Mouse (Mus musculus) liver, postnatal 0 days (tissue): ENCODE data around the gene Gm10065. TPM values are rescaled to one million over a fixed set of nuclear protein-coding genes. Genes with fewer than 3 reads are reported as not detected.

Experiments
- ATAC-seq: fragments of 200-750 bp; cut with Nextera tagmentation; 2 replicates; pipeline ENCODE4 v1.8.0; 2017; ENCODE audit warnings: mild to moderate bottlenecking, moderate library complexity
- DNase-seq: peaks from one replicate; pipeline ENCODE4 v3.0.0-alpha.2; 2016
- H3K27ac ChIP-seq: fragments of 300-500 bp; sonication (generic); 2 replicates; pipeline ENCODE4 v1.5.1; 2014; ENCODE audit warnings: antibody characterized with exemption, moderate library complexity, mild to moderate bottlenecking, low read depth
- H3K27me3 ChIP-seq: fragments of 300-500 bp; sonication (generic); 2 replicates; pipeline ENCODE4 v1.6.1; 2014; ENCODE audit warnings: low read length, control low read depth, mixed read lengths; ENCODE audit not compliant: insufficient read depth
- H3K36me3 ChIP-seq: fragments of 300-500 bp; sonication (generic); replicated peaks from 2 replicates; pipeline ENCODE4 v1.6.1; 2014; ENCODE audit warnings: mild to moderate bottlenecking, control low read depth, low read length, moderate library complexity, mixed read lengths; ENCODE audit not compliant: insufficient read depth
- H3K4me1 ChIP-seq: fragments of 300-500 bp; sonication (generic); 2 replicates; pipeline ENCODE4 v1.6.1; 2014; ENCODE audit warnings: antibody characterized with exemption, mild to moderate bottlenecking, control low read depth; ENCODE audit not compliant: insufficient read depth
- H3K4me2 ChIP-seq: fragments of 300-500 bp; sonication (generic); 2 replicates; pipeline ENCODE4 v1.6.1; 2014; ENCODE audit warnings: low read depth, mild to moderate bottlenecking, low read length, moderate library complexity, mixed read lengths
- H3K4me3 ChIP-seq: fragments of 300-500 bp; sonication (generic); 2 replicates; pipeline ENCODE4 v1.5.1; 2014; ENCODE audit warnings: low read depth, low read length
- H3K9ac ChIP-seq: fragments of 300-500 bp; sonication (generic); replicated peaks from 2 replicates; pipeline ENCODE4 v1.6.1; 2014; ENCODE audit warnings: mild to moderate bottlenecking, moderate library complexity
- H3K9me3 ChIP-seq: fragments of 300-500 bp; sonication (generic); 2 replicates; pipeline ENCODE4 v1.6.1; 2016; ENCODE audit warnings: mild to moderate bottlenecking, control low read depth, low read length, mixed read lengths
- CTCF ChIP-seq: sonication (generic); IDR thresholded peaks from 2 replicates; pipeline ENCODE4 v1.5.1; 2016; ENCODE audit warnings: antibody characterized with exemption, low read depth
- EP300 ChIP-seq: IDR thresholded peaks from 2 replicates; pipeline ENCODE4 v1.6.1; 2016; ENCODE audit warnings: antibody characterized with exemption, low read depth, mild to moderate bottlenecking
- WGBS: fragments of 180-500 bp; shearing (Covaris S2); extraction: QIAGEN DNeasy Blood & Tissue Kit; methylation state at CpG from one replicate; pipeline ENCODE4 v1.1.7; 2014; ENCODE audit not compliant: insufficient replicate concordance; 5-methylcytosine and 5-hydroxymethylcytosine counted together
- microRNA counts: library from miRNA; unstranded; fragments of <30 nt; microRNA quantifications from one replicate; lab custom pipeline; 2015
- microRNA-seq: library from miRNA; unstranded; fragments of <30 nt; microRNA quantifications from one replicate; pipeline ENCODE4, GENCODE M21; 2016
- polyA plus RNA-seq: library from polyadenylated mRNA; unstranded; fragments of >200 nt; fragmentation: Nextera tagmentation; extraction: Ambion mirVana; gene quantifications from 2 replicates; pipeline ENCODE4 v1.2.1, GENCODE M21; 2015

Gm10065 gene
- polyA plus RNA-seq, 1 experiment from 2014 or later: not detected

DNA sequence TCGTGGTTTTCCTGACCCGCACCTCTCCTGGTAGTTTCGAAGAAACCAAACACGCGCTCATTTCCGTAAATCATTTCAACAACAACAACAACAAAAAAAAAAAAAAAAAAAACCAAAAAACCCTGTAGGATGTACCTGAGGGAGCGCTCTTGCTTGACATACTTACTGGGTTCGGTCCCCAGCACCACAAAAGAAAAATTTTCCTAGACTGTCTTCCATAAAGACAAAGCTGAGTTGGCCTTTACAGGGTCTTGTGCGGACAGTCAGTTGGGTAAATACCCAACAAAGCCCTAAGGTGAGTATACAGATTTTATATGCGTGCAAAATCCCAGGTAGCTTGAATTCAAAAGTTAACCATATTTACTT, 38.1 kb downstream of the Gm10065 start:
- WGBS: 18% methylated on average over 10 of the region's 10 CpGs
- no peaks in the 10 kb centered on the region for H3K27me3 ChIP-seq
- TF ChIP-seq CTCF (no peak), EP300 (no peak)
- no peaks in the 10 kb centered on the region for H3K9me3 ChIP-seq
- H3K4me2 ChIP-seq: peak overlapping the region; percentile 96
- H3K9ac ChIP-seq: peak overlapping the region; percentile 77
- H3K4me1 ChIP-seq: peaks cover 8% of the 10 kb centered on the region; the same call in 1 of the 2 replicates
- H3K4me3 ChIP-seq: peak overlapping the region; percentile 67
- no peak for DNase-seq
- no peak for ATAC-seq
- peak overlapping the region; percentile 75 for H3K27ac ChIP-seq
- H3K36me3 ChIP-seq: peaks cover 23% of the 10 kb centered on the region

DNA sequence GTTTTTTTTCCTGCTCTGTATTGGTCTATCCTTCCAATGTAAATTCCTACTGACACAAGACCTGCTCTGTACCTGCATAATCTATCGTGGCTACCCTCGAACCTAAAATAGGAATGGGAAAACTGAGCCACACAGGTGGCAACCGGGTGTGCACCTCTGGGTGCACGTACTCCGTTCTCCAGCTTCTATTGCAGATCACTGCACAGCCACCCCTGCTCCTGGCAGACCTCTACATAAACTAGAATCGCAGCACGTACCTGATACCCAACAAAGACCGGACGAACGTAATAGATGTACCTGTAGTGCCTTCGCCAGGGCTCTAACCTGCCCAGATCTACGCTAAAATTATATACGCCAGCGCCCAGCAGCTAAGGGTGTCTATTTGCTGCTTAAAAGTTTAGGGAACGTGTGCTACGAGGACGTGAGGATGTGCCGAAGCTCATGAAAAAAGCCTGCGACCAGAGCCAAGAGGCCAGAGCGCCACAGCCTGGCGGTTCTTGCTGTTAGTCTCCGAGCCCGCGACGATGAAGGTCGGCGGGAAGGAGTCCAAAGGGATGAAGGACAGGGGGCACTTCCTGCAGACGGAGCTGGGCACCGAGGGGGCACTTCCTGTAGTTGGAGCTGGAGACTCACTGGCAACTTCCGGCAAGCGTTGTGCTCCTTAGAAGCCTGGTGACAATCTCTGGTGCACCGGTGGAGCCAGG, 38.6 kb downstream of the Gm10065 start, which contains the start of gene Pgbd1:
Gene Pgbd1, minus strand, starts transcription at position 556 of the 704 bp plus-strand sequence.
- H3K4me2 ChIP-seq: peak within 1 kb of the TSS; percentile 96
- peak within 1 kb of the TSS; percentile 75 for H3K27ac ChIP-seq
- peaks cover 19% of the 10 kb centered on the region for H3K36me3 ChIP-seq
- peak within 1 kb of the TSS; percentile 77 for H3K9ac ChIP-seq
- TF ChIP-seq EP300 (no peak), CTCF (peak; percentile 66)
- DNase-seq (peak; percentile 70), ATAC-seq (peak; percentile 80)
- no peaks in the 10 kb centered on the region for H3K27me3 ChIP-seq
- no peaks in the 10 kb centered on the region for H3K9me3 ChIP-seq
- H3K4me3 ChIP-seq: peak within 1 kb of the TSS; percentile 67
- peaks cover 8% of the 10 kb centered on the region; the same call in 1 of the 2 replicates for H3K4me1 ChIP-seq
- WGBS: under 1% methylated on average over 32 of the region's 32 CpGs

DNA sequence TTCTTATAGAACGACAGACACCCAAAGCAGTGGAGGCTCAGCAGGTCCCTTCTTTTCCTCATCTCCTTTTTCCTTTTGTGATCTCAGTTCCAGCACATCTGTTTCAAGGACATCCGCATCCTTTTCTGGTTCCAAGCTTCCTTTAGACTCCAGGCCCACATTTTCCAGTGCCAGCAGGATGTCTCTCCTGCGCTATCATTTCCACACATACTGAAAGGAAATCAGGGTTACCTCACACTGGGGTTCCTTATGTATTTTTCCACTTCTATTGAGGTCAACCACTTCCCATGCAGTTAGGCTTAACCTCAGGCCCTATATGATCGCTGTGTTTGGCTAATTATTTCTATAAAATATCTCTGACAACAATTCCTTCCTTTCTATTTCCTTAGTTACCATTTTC, 43.8 kb downstream of the Gm10065 start:
- no peak overlapping the region for H3K4me3 ChIP-seq
- 66% methylated on average over 4 of the region's 4 CpGs for WGBS
- H3K27ac ChIP-seq: no peak overlapping the region
- H3K4me1 ChIP-seq: peaks cover 6% of the 10 kb centered on the region; the same call in 1 of the 2 replicates
- no peaks in the 10 kb centered on the region for H3K9me3 ChIP-seq
- no peak overlapping the region for H3K4me2 ChIP-seq
- H3K36me3 ChIP-seq: no peaks in the 10 kb centered on the region
- ATAC-seq: no peak
- no peaks in the 10 kb centered on the region for H3K27me3 ChIP-seq
- H3K9ac ChIP-seq: no peak overlapping the region
- no peak for TF ChIP-seq EP300
- TF ChIP-seq CTCF: no peak
- no peak for DNase-seq

MicroRNAs within 50 kb of the gene (microRNA counts, 519-probe panel; counts per million panel counts)
- microRNA mmu-miR-1896 (lab: Ali Mortazavi, UCI): not detected

Small RNAs within 50 kb of the gene (microRNA-seq; reads per million reads assigned to microRNA genes)
- gene Mir1896: not detected

Other genes starting within 250 kb of the Gm10065 start
- gene Gpx5, start 186.7 kb downstream of the Gm10065 start, polyA plus RNA-seq: not detected in 2 replicates
- gene Gpx6, start 167.3 kb downstream of the Gm10065 start, polyA plus RNA-seq: 0.08 and 0.18 TPM in 2 replicates
- gene Olfr1367, start 132.5 kb downstream of the Gm10065 start, polyA plus RNA-seq: not detected in 2 replicates
- 2.4 and 2.7 TPM in 2 replicates for gene Zscan12, start 116.6 kb downstream of the Gm10065 start, polyA plus RNA-seq
- 22.2 and 24.6 TPM in 2 replicates for gene Zkscan3, start 76.7 kb downstream of the Gm10065 start, polyA plus RNA-seq
- 0.31 and 0.39 TPM in 2 replicates for gene Pgbd1, start 38.4 kb downstream of the Gm10065 start, polyA plus RNA-seq
- gene Zscan26, start 25.7 kb downstream of the Gm10065 start, polyA plus RNA-seq: 13.3 and 15.2 TPM in 2 replicates
- 2.0 TPM in 2 replicates for gene Nkapl, start 10.9 kb downstream of the Gm10065 start, polyA plus RNA-seq
- gene Zkscan4, start 534 bp downstream of the Gm10065 start, polyA plus RNA-seq: 0.77 and 0.78 TPM in 2 replicates
- gene AK157302, start 15.8 kb upstream of the Gm10065 start, polyA plus RNA-seq: 0.52 and 0.70 TPM in 2 replicates
- gene Gm11273, start 22.0 kb upstream of the Gm10065 start, polyA plus RNA-seq: 6.4 and 8.9 TPM in 2 replicates
- 1.2 and 1.6 TPM in 2 replicates for gene Zkscan8, start 51.7 kb upstream of the Gm10065 start, polyA plus RNA-seq
- gene Olfr1366, start 63.4 kb upstream of the Gm10065 start, polyA plus RNA-seq: not detected in 2 replicates
- 0.02 TPM in 1 of 2 replicates, not detected in the other for gene Olfr1535, start 80.5 kb upstream of the Gm10065 start, polyA plus RNA-seq
- not detected in 2 replicates for gene Olfr1364, start 102.3 kb upstream of the Gm10065 start, polyA plus RNA-seq
- gene Olfr1362, start 134.6 kb upstream of the Gm10065 start, polyA plus RNA-seq: not detected in 2 replicates
- gene Olfr11, start 163.1 kb upstream of the Gm10065 start, polyA plus RNA-seq: not detected in 2 replicates
- not detected in 2 replicates for gene Olfr1361, start 183.9 kb upstream of the Gm10065 start, polyA plus RNA-seq
- not detected in 2 replicates for gene Olfr1360, start 198.0 kb upstream of the Gm10065 start, polyA plus RNA-seq
- not detected in 2 replicates for gene Olfr1359, start 218.7 kb upstream of the Gm10065 start, polyA plus RNA-seq
- 0.51 and 1.9 TPM in 2 replicates for gene Hist1h2bl, start 236.7 kb upstream of the Gm10065 start, polyA plus RNA-seq
- gene Hist1h2ai, start 237.0 kb upstream of the Gm10065 start, polyA plus RNA-seq: 16.4 and 20.2 TPM in 2 replicates
- gene Hist1h3h, start 238.2 kb upstream of the Gm10065 start, polyA plus RNA-seq: 7.1 and 8.7 TPM in 2 replicates
- gene Hist1h2bm, start 242.6 kb upstream of the Gm10065 start, polyA plus RNA-seq: 1.6 and 2.3 TPM in 2 replicates